Comparison of ENCODE assay signal across 8 mouse cellular contexts in the genomic region with DNA sequence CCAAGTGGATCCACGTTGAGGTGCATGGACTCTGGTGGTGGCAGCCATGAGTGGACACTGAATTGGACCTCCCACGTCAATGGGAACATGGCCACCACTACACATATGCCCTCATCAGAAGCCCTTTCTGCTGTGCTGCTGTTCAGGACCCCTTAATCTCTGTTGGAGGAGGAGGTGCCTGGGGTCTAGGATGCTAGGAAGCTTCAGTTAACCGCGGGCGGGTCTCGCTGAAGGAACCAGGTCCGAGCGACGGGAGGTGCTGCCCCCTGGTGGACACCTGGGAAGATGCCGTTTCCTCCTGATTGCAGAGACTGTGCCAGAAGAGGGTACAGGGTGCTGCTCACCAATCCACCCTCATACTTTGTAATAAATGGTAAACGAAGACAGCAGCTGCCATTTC. TPM values are rescaled to one million over a fixed set of nuclear protein-coding genes. Genes with fewer than 3 reads are reported as not detected.
DNase-seq lines count a peak whose midpoint lies in the region; TF ChIP-seq lines count a peak whose summit lies in the region.
"Had no signal": no experiment of that assay in that cellular context is flagged by ENCODE, and none has a peak within 500 bp of the region (broad histone marks: within the 10 kb centered on the region; RNA-seq: fewer than 3 reads in every experiment).

No protein-coding gene starts in this region.

- 8% methylated on average over 11 of the region's 11 CpGs for WGBS in embryonic facial prominence, embryonic 10.5 days
- WGBS in macrophage (ENCODE audit: missing documents) = 22% methylated on average over 11 of the region's 11 CpGs

- in situ Hi-C loops in CH12.LX (cut with MboI; ENCODE audit: low pct_ligation_motif_present, low pct_unique_long_range_greater_than_20kb, low sequenced_read_pairs) = loop anchor here (25.0 kb wide), 1 partner anchor 423 kb away; the partner anchor contains the start of genes Vmn1r180 and Vmn1r181

- H3K9ac ChIP-seq in CH12.LX (ENCODE audit: insufficient read depth, low read depth) = no peak overlapping the region

- TF ChIP-seq CTCF in CH12.LX (conservative IDR thresholded peaks at IDR 0.05 in 1 of 2, IDR thresholded peaks at IDR 0.05 in 1 of 2; ENCODE audit: low read depth in 2 of 2, low read length in 2 of 2) = peak; percentile 68 to 96

- no peaks in the 10 kb centered on the region for H3K9me3 ChIP-seq in CH12.LX (replicated peaks; ENCODE audit: low read length)
- no peaks in the 10 kb centered on the region for H3K9me3 ChIP-seq in embryonic facial prominence, embryonic 10.5 days

- no peak for TF ChIP-seq EP300 in CH12.LX (IDR thresholded peaks at IDR 0.05; ENCODE audit: low read length)

- no peaks in the 10 kb centered on the region for H3K27me3 ChIP-seq in CH12.LX (replicated peaks)
- peaks cover 17% of the 10 kb centered on the region for H3K27me3 ChIP-seq in embryonic facial prominence, embryonic 10.5 days (replicated peaks; ENCODE audit: low read depth, poor library complexity, severe bottlenecking)

- H3K4me2 ChIP-seq in CH12.LX (ENCODE audit: insufficient read depth, low read depth, poor library complexity, severe bottlenecking) = no peak overlapping the region

- H3K27ac ChIP-seq in CH12.LX (ENCODE audit: insufficient read depth, low read depth) (no peak overlapping the region), macrophage (peak overlapping the region; percentile 98; the same call in 1 of the 2 replicates)
- no peak overlapping the region for H3K27ac ChIP-seq in embryonic facial prominence, embryonic 10.5 days (replicated peaks)

- H3K4me1 ChIP-seq in CH12.LX (ENCODE audit: control insufficient read depth in 1 of 2, insufficient read depth in 2 of 2) = peaks cover 24 to 61% of the 10 kb centered on the region in 2 experiments
- H3K4me1 ChIP-seq in embryonic facial prominence, embryonic 10.5 days = peaks cover 16% of the 10 kb centered on the region

- peak; percentile 62 for DNase-seq in CH12.LX (ENCODE audit: extremely low read depth)
- DNase-seq in adipocyte (ENCODE audit: low spot score) = peak; percentile 32
- peak; percentile 85 for DNase-seq in embryonic facial prominence, embryonic 10.5 days (ENCODE audit: low spot score)
- DNase-seq in heart, postnatal 10 days = peak; percentile 60 to 80
- DNase-seq in layer of hippocampus, postnatal 25 days (ENCODE audit: extremely low spot score in 1 of 2, low spot score in 1 of 2) = peak; percentile 81 to 89
- peak; percentile 58 for DNase-seq in right cerebral cortex, postnatal 25 days

- peaks cover 0 to 21% of the 10 kb centered on the region in 2 experiments for H3K36me3 ChIP-seq in CH12.LX (replicated peaks in 1 of 2; ENCODE audit: control insufficient read depth in 1 of 2, insufficient read depth in 1 of 2, low read length in 1 of 2)
- no peaks in the 10 kb centered on the region for H3K36me3 ChIP-seq in embryonic facial prominence, embryonic 10.5 days (replicated peaks)
- H3K36me3 ChIP-seq in macrophage (ENCODE audit: inconsistent target) = peaks cover 5% of the 10 kb centered on the region; the same call in 1 of the 2 replicates

- peak; percentile 87 for TF ChIP-seq RAD21 in CH12.LX (IDR thresholded peaks at IDR 0.05; ENCODE audit: low read depth, low read length)

- dilution Hi-C loops in CH12.LX (cut with MboI; ENCODE audit: extremely low pct_ligation_motif_present, extremely low pct_unique_long_range_greater_than_20kb, low sequenced_read_pairs) = no loop called here

- intact Hi-C loops in heart, postnatal 10 days (cut with DNase I) = loop anchor here (1.0 to 10.0 kb wide), 3 partner anchors 21 to 420 kb away; no protein-coding TSS in a partner anchor

- H3K79me2 ChIP-seq in CH12.LX (replicated peaks; ENCODE audit: control insufficient read depth, extremely low read depth, insufficient read depth, poor library complexity, severe bottlenecking) = no peaks in the 10 kb centered on the region
- peaks cover 76% of the 10 kb centered on the region for H3K79me2 ChIP-seq in macrophage (ENCODE audit: inconsistent target)

- no peak for TF ChIP-seq POLR2A in CH12.LX (IDR thresholded peaks at IDR 0.05; ENCODE audit: low read depth, low read length)

- no peak overlapping the region for H3K4me3 ChIP-seq in CH12.LX (replicated peaks in 1 of 3; ENCODE audit: low read depth in 2 of 3, low read length in 2 of 3, poor library complexity in 1 of 3)
- peak overlapping the region; percentile 23; the same call in 1 of the 2 replicates for H3K4me3 ChIP-seq in embryonic facial prominence, embryonic 10.5 days
- H3K4me3 ChIP-seq in macrophage (ENCODE audit: inconsistent target) = no peak overlapping the region

TF ChIP-seq in CH12.LX, 34 proteins besides CTCF, POLR2A, EP300 and RAD21:
- TF ChIP-seq ZKSCAN1 (IDR thresholded peaks at IDR 0.05; ENCODE audit: borderline replicate concordance, low read depth, low read length) (no peak), ELF1 (IDR thresholded peaks at IDR 0.05; ENCODE audit: low read depth, low read length) (0 out of 2 replicates have a peak, but pooled peaks have one; percentile 9), SIN3A (IDR thresholded peaks at IDR 0.05; ENCODE audit: low read length) (0 out of 2 replicates have a peak, but pooled peaks have one; percentile 45), E2F4 (IDR thresholded peaks at IDR 0.05; ENCODE audit: insufficient replicate concordance, low read depth, low read length) (no peak), MEF2A (IDR thresholded peaks at IDR 0.05; ENCODE audit: borderline replicate concordance, low read depth, low read length) (0 out of 2 replicates have a peak, but pooled peaks have one; percentile 23), ZMIZ1 (IDR thresholded peaks at IDR 0.05; ENCODE audit: low read depth, low read length) (no peak), MAZ (IDR thresholded peaks at IDR 0.05; ENCODE audit: low read depth, low read length) (no peak), CHD2 (IDR thresholded peaks at IDR 0.05; ENCODE audit: low read length) (no peak), NELFE (IDR thresholded peaks at IDR 0.05; ENCODE audit: low read depth, low read length) (peak; percentile 62; the same call in 1 of the 2 replicates), SMC3 (IDR thresholded peaks at IDR 0.05; ENCODE audit: low read depth, low read length) (peak; percentile 97), ZC3H11A (IDR thresholded peaks at IDR 0.05; ENCODE audit: low read depth, low read length) (peak; percentile 93), USF2 (conservative IDR thresholded peaks at IDR 0.05; ENCODE audit: low read depth, low read length) (no peak)

RNA-seq across cellular contexts. Expression of gene Smg9, which starts 14.6 kb away (rescaled TPM):
- 19.1 and 20.5 TPM in 2 replicates for total RNA-seq in CH12.LX (2012; rRNA removed)
- 16.9 and 19.9 TPM in 2 replicates for total RNA-seq in CH12.LX (2014; rRNA removed)
- 24.6 and 26.8 TPM in 2 replicates for polyA plus RNA-seq in CH12.LX (2012; ENCODE audit: insufficient read length, low read depth)
- 25.8 and 26.3 TPM in 2 replicates for polyA plus RNA-seq in embryonic facial prominence, embryonic 10.5 days (2016; fragmentation: Nextera tagmentation; extraction: Ambion mirVana)
- 10 to 100 TPM; 12.8 to 14.9 TPM for total RNA-seq in heart, postnatal 10 days (2021)
- 10 to 100 TPM; 32.9 to 37.9 TPM for total RNA-seq in layer of hippocampus, postnatal 25 days (2021)
- 100 to 1,000 TPM; 127 to 223 (median 160) TPM for total RNA-seq in macrophage (2018; cell fraction: chromatin; rRNA removed)
- 10 to 100 TPM; 15.4 to 41.1 (median 24.8) TPM for total RNA-seq in macrophage (2018; cell fraction: cytosol; rRNA removed)
- 100 to 1,000 TPM in 11 of 26 experiments, 10 to 100 TPM in 15; 59.9 to 137 (median 93.6) TPM for total RNA-seq in macrophage (2018; cell fraction: nucleus; rRNA removed)
- 19.7 to 29.3 TPM (median 20.3 TPM) in 3 replicates for polyA plus RNA-seq in macrophage (2018)

RNA-seq across cellular contexts. Expression of gene Kcnn4, which starts 14.8 kb away (rescaled TPM):
- total RNA-seq in CH12.LX (2012; rRNA removed) (7.6 and 10.5 TPM in 2 replicates), CH12.LX (2014; rRNA removed) (12.9 and 14.3 TPM in 2 replicates)
- polyA plus RNA-seq in CH12.LX (2012; ENCODE audit: insufficient read length, low read depth) (8.2 and 10.6 TPM in 2 replicates), macrophage (2018) (11.1 to 85.5 TPM (median 12.1 TPM) in 3 replicates)
- polyA plus RNA-seq in embryonic facial prominence, embryonic 10.5 days (2016; fragmentation: Nextera tagmentation; extraction: Ambion mirVana) = 3.0 and 3.5 TPM in 2 replicates
- total RNA-seq in heart, postnatal 10 days (2021) = 1 to 10 TPM; 1.2 to 2.2 TPM
- total RNA-seq in layer of hippocampus, postnatal 25 days (2021) = under 1 TPM; 0.27 to 0.47 TPM
- 100 to 1,000 TPM in 4 of 26 experiments, 10 to 100 TPM in 21, 1 to 10 TPM in 1; 5.6 to 198 (median 45.1) TPM for total RNA-seq in macrophage (2018; cell fraction: chromatin; rRNA removed)
- total RNA-seq in macrophage (2018; cell fraction: cytosol; rRNA removed) = 10 to 100 TPM; 16.1 to 69.7 (median 46.9) TPM
- 100 to 1,000 TPM in 8 of 26 experiments, 10 to 100 TPM in 18; 15.3 to 160 (median 78.6) TPM for total RNA-seq in macrophage (2018; cell fraction: nucleus; rRNA removed)

RNA-seq across cellular contexts. Expression of gene Lypd5, which starts 35.8 kb away (rescaled TPM):
- total RNA-seq in CH12.LX (2012; rRNA removed) (not detected in 2 replicates), CH12.LX (2014; rRNA removed) (not detected in 2 replicates)
- polyA plus RNA-seq in CH12.LX (2012; ENCODE audit: insufficient read length, low read depth) (not detected in 2 replicates), macrophage (2018) (not detected in 3 replicates)
- polyA plus RNA-seq in embryonic facial prominence, embryonic 10.5 days (2016; fragmentation: Nextera tagmentation; extraction: Ambion mirVana) = not detected in 2 replicates
- total RNA-seq in heart, postnatal 10 days (2021) = not detected
- not detected for total RNA-seq in layer of hippocampus, postnatal 25 days (2021)
- total RNA-seq in macrophage (2018; cell fraction: chromatin; rRNA removed) = not detected
- not detected for total RNA-seq in macrophage (2018; cell fraction: cytosol; rRNA removed)
- not detected for total RNA-seq in macrophage (2018; cell fraction: nucleus; rRNA removed)
- total RNA-seq: layer of hippocampus, adult 18-20 months had no signal

RNA-seq across cellular contexts. Expression of gene Tescl, which starts 51.1 kb away (rescaled TPM):
- total RNA-seq in CH12.LX (2012; rRNA removed) = not detected in 2 replicates
- total RNA-seq in CH12.LX (2014; rRNA removed) = not detected in 2 replicates
- polyA plus RNA-seq in CH12.LX (2012; ENCODE audit: insufficient read length, low read depth) = not detected in 2 replicates
- polyA plus RNA-seq in embryonic facial prominence, embryonic 10.5 days (2016; fragmentation: Nextera tagmentation; extraction: Ambion mirVana) = 0.17 TPM in 1 of 2 replicates, not detected in the other
- total RNA-seq in heart, postnatal 10 days (2021) = under 1 TPM in 1 of 2 experiments, not detected in 1; 0.31 TPM
- not detected for total RNA-seq in layer of hippocampus, postnatal 25 days (2021)
- total RNA-seq in macrophage (2018; cell fraction: chromatin; rRNA removed) = not detected
- total RNA-seq in macrophage (2018; cell fraction: cytosol; rRNA removed) = under 1 TPM in 1 of 26 experiments, not detected in 25; 0.17 TPM
- not detected for total RNA-seq in macrophage (2018; cell fraction: nucleus; rRNA removed)
- not detected in 3 replicates for polyA plus RNA-seq in macrophage (2018)
- total RNA-seq: layer of hippocampus, adult 18-20 months had no signal

Comparison
In these comparisons a context has a peak if more than half of its experiments do, and no peak if none do; other contexts are left out.
1. DNase-seq: peak in every context shown above with its lines; median percentile 85 in embryonic facial prominence, embryonic 10.5 days; 85 in layer of hippocampus, postnatal 25 days; 70 in heart, postnatal 10 days; 62 in CH12.LX; 58 in right cerebral cortex, postnatal 25 days; 32 in adipocyte.